Mouse (Mus musculus): ENCODE measurements at regions not wholly inside any gene's neighbourhood (a gene's known extent, or its start where the extent isn't known, plus 50 kb on each side); places are given as distances from the start of the nearest gene placed in this dataset.

DNA sequence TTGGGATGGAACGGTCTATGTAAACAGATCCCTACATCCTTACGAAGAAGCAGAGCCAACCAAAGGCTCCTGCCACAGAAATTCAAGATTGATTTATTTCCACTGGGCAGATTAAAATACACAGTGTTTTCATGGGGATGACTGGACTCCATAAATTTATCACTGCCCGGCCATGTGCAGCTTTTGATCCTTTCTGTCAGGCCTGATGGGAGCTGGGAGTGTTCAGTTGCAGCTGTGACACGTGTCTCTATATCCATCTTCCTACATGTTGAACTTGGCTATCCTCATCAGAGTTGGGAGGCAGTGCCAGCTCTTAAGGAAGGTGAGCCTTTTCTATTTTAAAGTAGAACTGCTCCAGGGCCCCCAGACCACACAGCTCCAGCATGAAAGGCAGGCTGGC is 218.9 kb downstream of the Wdr11 start:
- no peak for DNase-seq (ENCODE audit: inconsistent age in 2 of 2, low spot score in 1 of 2)

- DNase-seq (ENCODE audit: inconsistent age in 2 of 2, low spot score in 1 of 2): no peak
Observed at GRCm38 (mm10) chr7:129814149-129814860, 222.6 kb downstream of the Wdr11 start.

- no peak for DNase-seq (ENCODE audit: inconsistent age in 2 of 2, low spot score in 1 of 2)
Observed at GRCm38 (mm10) chr7:129818833-129819232, 227.2 kb downstream of the Wdr11 start.

DNA sequence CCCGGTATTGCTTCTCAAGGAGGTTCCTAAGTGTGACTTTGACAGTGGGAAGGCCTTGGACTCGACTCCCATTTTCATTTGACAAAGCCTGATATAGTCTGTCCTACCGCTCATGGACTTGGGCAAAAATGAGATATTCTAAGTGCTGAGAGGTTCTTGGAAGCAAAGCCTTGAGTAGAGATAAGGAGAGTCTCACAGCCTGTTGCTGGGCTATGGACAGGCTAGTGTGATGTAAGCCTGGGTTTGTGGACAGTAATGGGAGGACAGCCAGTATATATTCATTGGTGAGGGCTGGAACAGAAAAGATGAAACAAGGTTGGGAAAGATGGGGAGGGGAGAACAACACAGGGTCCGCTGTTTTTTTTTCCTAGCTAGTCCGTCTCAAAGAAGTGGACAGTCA is 228.0 kb downstream of the Wdr11 start:
- no peak for DNase-seq (ENCODE audit: inconsistent age in 2 of 2, low spot score in 1 of 2)

DNA sequence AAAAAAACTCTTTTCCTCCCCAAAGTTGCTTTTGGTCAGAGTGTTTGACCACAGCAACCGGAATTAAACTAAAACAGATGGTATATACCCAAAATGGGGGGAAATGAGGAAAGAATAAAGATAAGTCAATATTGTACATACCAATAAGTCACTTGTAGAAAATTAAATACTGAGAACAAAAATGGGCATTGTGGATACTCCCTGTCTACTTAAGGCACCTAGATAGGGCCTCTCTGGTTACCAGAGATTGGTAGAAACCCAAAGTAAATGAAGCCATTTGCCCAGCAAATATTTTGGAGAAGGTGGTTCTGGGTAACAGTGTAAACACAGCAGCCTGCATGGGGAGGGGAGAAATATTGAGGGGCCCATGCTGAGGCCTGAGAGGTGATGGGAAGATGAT is 237.3 kb downstream of the Wdr11 start:
- no peak for DNase-seq (ENCODE audit: inconsistent age in 2 of 2, low spot score in 1 of 2)

DNA sequence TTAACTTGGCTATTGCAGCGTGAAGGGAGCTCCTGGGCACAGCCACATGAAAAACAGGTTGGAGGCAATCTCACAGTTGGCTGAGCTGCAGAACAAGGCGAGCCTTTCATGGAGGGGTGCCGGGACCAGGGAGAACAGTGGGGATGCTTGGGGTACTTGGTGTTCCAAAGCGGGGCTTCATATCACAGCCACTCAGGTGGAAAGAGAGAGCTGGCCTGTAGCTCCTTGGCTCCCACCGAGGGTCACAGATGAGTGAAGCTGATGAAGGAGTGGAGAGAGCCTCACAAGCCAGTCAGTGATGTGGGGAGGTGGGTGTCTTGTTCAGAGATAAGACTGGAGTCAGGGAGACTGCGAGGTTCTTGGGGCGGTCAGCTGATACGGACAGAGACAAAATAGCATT is 241.2 kb downstream of the Wdr11 start:
- no peak for DNase-seq (ENCODE audit: inconsistent age in 2 of 2, low spot score in 1 of 2)

DNA sequence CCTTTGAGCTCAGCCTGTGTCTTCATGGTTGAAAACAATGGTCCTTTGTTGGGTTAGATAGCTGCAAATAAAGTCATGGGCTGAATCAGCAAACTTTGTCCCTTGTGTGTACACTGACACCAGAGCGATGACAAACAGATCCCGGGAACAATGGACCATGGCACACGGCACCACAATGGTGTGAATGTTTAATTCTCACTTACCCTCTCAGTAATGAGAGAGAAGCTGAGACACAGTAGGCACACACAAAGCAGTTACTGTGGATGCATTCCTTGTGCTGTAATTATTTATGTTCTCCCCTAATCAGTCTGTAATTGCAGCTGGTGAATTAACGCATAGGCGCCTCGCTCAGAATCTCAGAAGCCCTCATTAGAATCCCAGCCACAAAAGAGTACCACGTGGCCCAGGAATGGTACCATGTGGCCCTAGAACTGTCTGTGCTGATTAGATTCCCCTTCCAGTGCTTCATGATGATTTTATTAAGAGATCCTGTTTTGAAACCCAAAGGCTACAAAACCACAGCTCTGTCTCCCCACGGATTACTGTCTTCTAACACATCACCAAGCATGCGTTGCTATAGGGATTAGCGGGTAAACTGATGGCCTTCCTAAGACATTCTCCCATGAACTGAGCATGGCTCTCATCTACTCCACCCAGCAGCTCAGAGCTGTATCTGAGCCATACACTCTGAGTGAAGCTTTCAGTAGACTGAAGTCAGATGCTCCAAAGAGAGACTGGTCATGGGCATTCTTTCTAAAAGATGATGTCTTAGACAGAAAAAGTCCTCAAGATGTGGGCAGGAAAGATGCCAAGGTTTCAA is 250.8 kb downstream of the Wdr11 start:
- peak in 1 of 2 experiments; percentile 30 for DNase-seq (ENCODE audit: inconsistent age in 2 of 2, low spot score in 1 of 2)

- DNase-seq (ENCODE audit: inconsistent age in 2 of 2, low spot score in 1 of 2): peak; percentile 18 to 43
Observed at GRCm38 (mm10) chr7:129847136-129847535, 255.5 kb downstream of the Wdr11 start.

DNA sequence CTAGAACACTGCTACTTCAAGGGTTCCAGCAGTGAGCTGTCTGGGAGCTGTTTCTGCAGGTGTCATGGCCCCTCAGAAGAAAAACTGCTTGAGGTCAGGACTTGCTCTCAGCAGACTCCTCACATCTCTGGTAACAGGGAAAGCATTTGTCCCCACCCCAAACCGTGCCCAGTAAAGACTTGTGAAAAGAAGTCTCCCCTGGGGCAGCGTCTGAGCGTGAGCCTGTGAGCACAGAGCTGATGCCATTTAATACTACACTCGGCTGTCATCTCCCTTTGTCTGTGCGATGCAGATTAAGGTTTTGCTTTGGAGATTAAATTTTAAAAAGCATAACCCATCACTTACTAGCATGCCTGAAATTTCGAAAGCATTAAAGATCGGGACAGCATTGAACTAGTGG is 261.9 kb downstream of the Wdr11 start:
- no peak for DNase-seq (ENCODE audit: inconsistent age in 2 of 2, low spot score in 1 of 2)

GRCm38 (mm10) chr7:129854942-129855341 is 263.3 kb downstream of the Wdr11 start:
- DNase-seq (ENCODE audit: inconsistent age in 2 of 2, low spot score in 1 of 2): no peak

DNA sequence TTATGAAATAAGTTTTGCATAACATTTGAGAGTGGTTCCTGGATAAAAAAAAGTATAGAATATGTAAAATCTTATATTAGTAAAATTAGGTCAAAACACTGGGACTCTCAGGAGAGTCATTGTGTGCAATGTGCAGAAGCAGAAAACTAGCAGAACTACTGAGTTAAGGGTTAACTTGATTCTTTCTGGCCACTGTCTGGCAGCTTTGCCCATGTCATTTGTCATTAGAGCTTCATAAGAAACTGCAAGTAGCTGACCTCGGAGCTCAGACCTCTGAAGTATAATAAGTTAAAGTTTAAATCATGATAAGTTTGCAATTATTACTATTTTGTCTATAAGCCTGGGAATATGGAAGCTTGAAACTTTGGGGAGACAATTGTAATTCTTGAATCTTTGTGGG is 271.3 kb downstream of the Wdr11 start:
- no peak for DNase-seq (ENCODE audit: inconsistent age in 2 of 2, low spot score in 1 of 2)

DNA sequence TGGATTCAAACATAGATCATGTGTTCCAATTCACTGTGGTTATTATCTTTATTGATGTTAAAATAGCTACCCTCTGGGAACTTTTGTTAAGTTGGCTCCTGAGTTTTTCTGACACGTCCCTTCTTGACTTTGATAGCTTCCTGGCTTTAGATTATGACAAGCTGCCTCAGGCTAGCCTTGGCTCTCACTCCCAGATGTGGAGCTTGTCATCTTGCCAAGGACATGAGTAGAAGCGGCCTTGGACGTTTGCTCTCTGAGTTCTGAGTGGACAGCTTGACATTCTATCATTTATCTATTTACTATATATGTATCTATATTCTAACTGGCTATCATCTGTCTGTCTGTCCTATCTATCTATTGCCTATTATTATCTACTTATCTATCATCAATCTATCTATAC is 273.9 kb downstream of the Wdr11 start:
- peak; percentile 68 to 80 for DNase-seq (ENCODE audit: inconsistent age in 2 of 2, low spot score in 1 of 2)

- no peak for DNase-seq (ENCODE audit: inconsistent age in 2 of 2, low spot score in 1 of 2)
Observed at GRCm38 (mm10) chr7:129872208-129872790, 280.6 kb downstream of the Wdr11 start.

- DNase-seq (ENCODE audit: inconsistent age in 2 of 2, low spot score in 1 of 2): no peak
Observed at GRCm38 (mm10) chr7:129876202-129876851, 284.7 kb downstream of the Wdr11 start.

DNA sequence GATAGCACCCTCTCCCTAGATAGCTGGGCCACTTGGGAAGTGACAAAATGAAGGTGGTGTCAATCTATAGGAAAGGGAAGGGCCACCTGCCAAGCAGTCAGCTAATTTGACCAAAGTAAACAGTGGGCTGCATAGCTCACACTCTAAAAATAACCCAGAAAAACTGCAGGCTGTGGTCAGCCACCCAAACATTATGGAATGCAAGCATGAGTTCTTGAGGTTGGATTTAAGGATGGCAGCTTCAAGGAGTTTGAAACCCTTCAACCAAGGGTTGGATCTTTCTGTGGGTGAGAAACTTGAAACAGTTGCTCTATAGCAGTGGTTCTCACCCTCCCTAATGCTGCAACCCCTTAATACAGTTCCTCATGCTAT is 285.2 kb downstream of the Wdr11 start:
- DNase-seq (ENCODE audit: inconsistent age in 2 of 2, low spot score in 1 of 2): no peak

GRCm38 (mm10) chr7:129896291-129896690 is 304.6 kb downstream of the Wdr11 start:
- DNase-seq (ENCODE audit: inconsistent age in 2 of 2, low spot score in 1 of 2): no peak

DNA sequence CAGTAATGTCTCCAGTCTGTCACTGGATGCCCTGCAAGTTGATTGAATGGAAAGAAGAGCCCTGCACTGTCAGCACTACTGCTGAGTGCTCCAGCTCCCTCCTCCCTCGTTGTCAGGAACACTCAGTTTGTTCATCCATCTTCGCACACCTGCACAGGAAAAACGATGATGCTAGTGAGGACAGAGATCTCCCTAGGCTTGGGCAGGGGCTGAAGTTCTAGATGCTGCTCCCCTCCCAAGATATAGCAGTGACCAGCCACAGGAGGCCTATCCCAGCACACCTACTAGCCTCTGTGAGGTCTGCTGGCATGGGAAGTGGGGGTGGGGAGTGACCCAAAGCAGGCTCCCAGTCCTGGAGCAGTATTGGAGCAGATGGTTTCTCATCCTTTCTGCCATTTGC is 305.8 kb downstream of the Wdr11 start:
- DNase-seq (ENCODE audit: inconsistent age in 2 of 2, low spot score in 1 of 2): no peak

DNA sequence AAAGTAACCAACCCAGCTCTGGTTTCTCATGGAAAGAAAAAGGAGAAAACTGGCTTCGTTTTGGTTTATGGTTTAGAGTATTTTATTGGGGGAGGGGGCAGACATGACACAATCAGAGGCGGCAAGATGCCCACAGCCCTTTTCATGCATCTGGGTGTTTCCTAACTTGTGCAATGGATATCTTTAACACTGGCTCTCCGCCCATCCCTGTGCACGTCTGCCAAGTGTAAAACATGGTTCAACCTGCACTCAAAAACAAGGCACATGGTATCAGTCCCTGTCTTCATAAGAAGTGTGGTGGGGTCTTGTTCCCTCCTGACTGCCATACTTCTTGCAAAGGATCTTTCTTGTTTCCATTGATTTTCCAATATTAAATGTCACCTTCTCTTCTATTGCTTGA is 310.6 kb downstream of the Wdr11 start:
- DNase-seq (ENCODE audit: inconsistent age in 2 of 2, low spot score in 1 of 2): peak in 1 of 2 experiments; percentile 52

DNA sequence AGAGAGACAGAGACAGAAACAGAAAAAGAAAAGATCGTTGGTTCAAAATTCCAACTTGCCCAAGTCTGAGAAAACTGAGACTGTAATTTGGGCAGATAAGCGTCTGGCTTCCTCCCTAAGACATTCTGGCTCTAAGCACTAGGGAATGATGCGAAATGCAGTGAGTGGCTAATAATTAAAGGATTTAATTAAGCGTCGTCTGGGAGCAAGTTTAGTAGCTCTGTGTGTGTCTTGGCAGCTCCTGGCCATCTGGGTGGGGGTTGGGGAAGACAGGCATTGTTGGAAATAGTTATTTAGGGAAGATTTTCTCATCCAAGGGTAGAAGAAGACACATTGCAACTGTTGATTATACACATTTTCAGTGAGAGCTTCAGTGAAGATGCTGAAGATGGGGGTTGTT is 311.5 kb downstream of the Wdr11 start:
- DNase-seq (ENCODE audit: inconsistent age in 2 of 2, low spot score in 1 of 2): no peak

GRCm38 (mm10) chr7:129906131-129906530 is 314.5 kb downstream of the Wdr11 start:
- no peak for DNase-seq (ENCODE audit: inconsistent age in 2 of 2, low spot score in 1 of 2)

- no peak for DNase-seq (ENCODE audit: inconsistent age in 2 of 2, low spot score in 1 of 2)
Observed at GRCm38 (mm10) chr7:129908826-129909225, 317.2 kb downstream of the Wdr11 start.

DNA sequence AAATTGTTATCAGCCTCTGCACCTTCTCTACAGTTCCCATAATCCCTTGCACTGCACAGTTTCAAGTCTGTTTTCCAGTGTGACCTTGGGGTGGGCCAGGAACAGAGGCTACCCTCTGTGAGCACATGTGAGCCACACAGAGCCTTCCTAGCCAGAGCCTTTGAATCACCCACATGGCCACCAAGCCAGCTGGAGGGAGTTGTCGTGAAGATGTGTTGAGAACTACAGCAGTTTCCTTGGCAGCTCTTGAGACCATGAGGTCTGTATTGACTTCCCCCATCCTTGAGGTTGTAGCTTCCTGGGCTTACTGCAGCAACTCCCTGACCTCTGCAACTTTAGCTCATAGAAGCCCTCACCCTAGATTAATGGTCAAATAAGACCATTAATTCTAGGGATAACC is 318.1 kb downstream of the Wdr11 start:
- DNase-seq (ENCODE audit: inconsistent age in 2 of 2, low spot score in 1 of 2): no peak

All from adrenal gland, adult (tissue).